Mouse (Mus musculus): ENCODE data around the gene Blm. TPM values are rescaled to one million over a fixed set of nuclear protein-coding genes. Genes with fewer than 3 reads are reported as not detected.

Blm gene
- total RNA-seq, 2 experiments from 2014 or later, result 27.1 to 38.8 TPM

DNA sequence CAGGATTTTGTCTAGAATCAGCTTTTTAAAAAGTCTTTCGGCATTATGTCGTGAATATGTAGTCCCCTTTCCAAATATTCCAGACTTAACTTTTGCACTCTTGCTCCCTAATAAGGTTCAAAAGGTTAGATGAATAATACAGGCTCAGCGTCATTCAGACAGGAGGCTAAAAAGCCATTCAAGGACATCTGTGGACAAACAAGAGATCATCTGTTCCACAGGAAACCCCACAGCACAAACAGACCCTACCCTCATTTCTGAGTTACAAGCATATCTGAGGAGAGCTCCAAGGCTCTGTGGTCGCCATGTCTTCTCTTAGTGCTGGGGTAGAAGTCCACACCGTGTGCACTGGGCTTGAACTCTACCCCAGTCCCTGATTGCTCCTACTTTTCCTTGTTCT, 70.1 kb downstream of the Blm start:
- no peak for ATAC-seq (ENCODE audit: poor library complexity, severe bottlenecking)

DNA sequence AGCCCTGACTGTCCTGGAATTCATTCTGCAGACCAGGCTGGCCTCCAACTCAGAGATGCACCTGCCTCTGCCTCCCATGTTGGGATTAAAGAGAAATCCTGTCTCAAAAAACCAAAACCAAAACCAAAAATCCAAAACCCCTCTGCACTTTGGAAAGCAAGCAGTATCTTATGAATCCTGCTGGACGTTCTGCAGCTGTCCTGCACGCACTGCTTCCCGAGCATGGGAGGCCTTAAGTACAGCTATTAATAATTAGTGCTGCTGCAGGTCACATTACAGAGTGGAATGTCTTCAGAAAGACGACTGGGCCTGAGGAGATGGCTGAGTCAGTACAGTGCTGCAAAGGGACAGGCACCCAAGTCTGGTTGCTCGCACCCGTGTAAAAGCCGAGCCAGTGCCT, 73.0 kb downstream of the Blm start:
- ATAC-seq (ENCODE audit: poor library complexity, severe bottlenecking), result no peak

DNA sequence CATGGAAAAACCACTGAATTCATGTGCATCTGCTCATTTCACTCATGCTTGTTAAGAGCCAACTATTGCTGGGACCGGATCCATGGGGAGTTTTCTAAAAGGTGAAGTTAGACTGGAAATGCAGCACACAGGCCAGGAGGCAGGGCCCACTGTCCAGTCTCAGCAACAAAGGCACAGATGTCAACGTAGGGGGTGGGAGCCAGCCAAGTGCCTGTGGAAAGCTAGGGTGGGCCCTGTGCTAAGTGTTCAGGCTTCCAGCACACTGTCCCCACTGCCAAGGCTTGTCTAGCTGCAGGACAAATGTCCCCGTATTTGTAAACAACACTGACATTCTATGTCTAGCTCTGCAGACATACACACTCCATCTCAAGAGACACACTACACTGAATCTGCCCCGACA, 74.0 kb downstream of the Blm start:
- ATAC-seq (ENCODE audit: poor library complexity, severe bottlenecking), result no peak

DNA sequence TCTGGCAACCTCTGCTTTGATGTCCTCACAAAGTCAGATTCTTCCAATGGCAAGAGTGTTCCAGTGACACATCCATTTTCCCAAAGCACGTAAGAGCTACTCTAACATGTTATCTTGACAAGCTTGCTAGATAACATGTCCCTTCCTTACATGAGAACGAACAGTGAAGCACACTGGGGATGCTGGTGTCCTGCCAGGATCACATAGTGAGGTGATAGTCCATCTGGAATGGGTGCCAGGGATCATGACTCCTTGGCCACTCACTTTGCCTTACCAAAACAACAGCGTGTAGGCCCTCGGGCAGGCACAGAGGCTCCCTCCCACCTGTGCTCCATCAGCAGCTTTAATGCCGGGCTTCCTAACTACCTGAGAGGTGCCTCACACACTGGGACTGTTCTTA, 74.7 kb downstream of the Blm start:
- ATAC-seq (ENCODE audit: poor library complexity, severe bottlenecking), result no peak

DNA sequence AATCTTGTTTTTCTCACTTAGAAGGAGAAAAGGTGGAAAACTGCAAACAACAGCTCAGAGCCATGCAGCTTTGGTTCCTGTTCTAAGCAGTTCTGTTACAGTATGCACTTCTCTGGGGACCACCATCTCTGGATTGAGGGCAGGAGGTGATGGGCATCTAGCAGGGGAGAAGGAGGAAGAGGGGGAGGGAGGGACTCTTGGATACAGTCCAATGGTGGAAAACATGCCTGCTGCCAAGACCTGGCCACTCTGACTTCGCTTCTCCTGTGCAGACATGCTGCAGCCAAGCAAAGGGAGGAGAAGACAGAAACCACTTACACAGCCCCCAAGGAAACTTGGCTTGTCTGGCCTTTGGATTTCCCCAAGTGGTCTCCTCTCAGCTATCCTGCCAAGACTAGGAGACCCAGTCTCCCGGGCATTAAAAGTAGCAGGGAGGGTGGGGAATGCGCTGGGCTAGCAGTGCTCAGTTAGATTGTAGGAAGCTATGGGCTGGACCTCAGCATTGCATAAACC, 77.0 kb downstream of the Blm start:
- no peak for ATAC-seq (ENCODE audit: poor library complexity, severe bottlenecking)

DNA sequence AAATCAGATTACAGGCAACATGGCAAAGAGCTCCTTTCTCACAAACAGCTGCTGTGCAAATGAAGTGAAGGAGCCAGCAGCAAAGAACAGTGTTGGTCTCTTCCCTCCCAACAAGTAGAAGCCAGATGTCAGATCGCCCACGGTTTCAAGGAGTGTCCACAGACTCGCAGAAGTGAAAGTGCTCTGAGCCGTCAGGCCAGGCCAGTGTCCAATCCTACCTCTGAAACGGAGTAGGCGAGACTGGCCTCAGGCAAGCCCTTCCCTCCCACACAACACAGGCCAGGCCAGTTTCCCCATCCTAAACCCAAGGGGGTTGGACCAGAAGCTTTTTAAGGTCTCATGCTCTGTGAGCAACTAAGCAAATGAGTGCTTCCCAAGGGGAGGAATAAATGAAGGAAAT, 77.7 kb downstream of the Blm start:
- peak; percentile 69 for ATAC-seq (ENCODE audit: poor library complexity, severe bottlenecking)

DNA sequence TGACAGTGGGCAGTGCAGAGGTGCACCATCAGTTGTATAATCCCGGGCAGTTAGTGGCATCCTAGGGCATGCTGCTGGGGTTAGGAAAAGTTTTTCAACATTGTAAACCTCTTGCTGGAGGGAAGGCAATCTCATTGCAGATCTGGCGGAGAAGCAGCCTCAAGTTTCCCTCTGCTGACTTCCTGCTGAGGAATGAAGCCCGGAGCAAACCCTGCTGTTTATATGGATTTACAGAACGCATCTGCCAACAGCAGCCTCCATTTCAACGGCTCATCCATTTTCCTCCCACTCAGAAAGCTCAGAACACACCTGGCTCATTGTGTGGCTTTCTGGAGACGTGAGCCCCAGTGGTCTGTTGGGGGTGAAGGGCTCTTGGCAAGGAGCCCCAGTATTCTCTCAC, 78.6 kb downstream of the Blm start:
- no peak for ATAC-seq (ENCODE audit: poor library complexity, severe bottlenecking)

DNA sequence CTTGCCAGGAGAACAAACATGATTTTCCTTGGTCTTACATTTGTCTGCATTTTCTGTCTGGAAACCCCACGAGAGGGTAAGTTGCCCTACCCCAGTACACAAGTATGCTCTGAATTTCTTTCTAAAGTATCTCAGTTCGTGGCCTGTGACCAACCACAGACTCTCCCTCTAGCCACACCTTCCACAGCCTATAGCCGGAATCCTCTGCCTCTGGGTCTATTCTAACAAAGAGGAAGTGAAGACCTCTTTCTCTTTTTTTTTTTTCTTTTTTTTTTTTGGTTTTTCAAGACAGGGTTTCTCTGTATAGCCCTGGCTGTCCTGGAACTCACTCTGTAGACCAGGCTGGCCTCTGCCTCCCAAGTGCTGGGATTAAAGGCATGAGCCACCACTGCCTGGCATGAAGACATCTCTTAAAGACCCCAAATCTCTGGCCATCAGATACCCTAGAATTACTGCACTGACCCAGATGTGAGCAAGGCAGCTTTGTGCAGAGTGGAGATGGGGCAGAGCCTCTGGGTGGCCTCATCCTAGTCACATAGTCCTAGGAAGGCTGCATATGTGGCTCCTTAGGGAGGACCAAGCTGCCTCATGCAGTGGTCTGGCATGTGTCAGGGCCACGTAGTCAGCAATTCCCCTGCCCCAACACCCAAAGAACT, 79.3 kb downstream of the Blm start:
- peak; percentile 66 for ATAC-seq (ENCODE audit: poor library complexity, severe bottlenecking)

DNA sequence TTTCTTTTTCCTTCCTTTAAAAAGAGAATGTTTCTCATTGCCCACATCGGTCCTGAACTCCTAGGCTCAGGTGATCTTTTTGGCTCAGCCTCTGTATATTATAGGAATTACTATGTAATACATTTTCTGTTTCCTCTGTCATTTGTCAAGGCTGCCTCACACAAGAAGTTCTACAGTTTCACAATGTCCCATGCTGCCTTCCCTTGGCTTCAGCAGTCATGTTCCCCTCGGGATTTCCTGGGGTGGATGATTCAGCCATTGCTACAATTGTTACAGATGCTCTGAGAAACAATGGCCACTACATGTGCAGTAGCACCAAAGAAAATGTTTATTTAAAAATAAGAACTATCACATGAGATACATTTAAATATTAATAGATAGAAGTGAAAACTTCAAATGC, 80.1 kb downstream of the Blm start:
- ATAC-seq (ENCODE audit: poor library complexity, severe bottlenecking), result peak; percentile 34

DNA sequence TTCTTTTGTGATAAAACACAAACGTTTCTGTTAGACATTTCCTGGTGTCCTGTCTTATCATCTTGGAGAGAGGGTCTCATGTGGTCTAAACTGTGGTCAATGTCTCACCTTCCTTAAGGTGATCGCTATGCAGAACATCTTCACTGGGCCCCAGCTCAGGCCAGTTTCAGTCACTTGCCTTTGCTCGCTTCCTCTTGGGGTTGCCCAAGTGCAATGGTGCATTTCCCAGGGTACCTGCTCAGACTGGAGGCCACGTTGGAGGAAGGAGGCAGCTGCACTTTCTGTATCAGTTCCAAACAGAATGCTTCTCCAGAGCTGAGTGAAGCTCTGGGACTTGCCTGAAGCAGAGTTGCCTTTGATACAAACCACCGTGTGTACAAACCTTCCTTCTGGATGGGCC, 80.9 kb downstream of the Blm start:
- 0 out of 2 replicates have a peak, but pooled peaks have one; percentile 25 for ATAC-seq (ENCODE audit: poor library complexity, severe bottlenecking)

DNA sequence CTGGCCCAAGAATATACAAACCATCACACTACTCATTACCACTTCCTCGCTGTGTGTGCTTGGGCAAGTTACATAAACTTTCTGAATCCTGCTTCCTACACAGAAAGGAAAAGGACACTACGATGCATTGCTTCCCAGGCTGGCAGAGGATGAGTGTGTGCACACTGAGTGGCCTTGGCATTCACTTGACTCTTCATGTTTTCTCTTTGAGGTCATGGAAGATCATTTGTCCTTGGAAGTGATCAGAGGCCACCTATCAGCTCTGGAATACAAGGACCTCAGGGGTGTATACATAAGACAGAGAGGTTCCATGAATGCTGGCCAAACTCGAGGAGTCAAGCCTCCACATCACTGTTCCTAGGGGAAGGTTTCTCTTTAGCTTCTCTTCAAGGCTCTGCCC, 81.8 kb downstream of the Blm start:
- ATAC-seq (ENCODE audit: poor library complexity, severe bottlenecking), result no peak

DNA sequence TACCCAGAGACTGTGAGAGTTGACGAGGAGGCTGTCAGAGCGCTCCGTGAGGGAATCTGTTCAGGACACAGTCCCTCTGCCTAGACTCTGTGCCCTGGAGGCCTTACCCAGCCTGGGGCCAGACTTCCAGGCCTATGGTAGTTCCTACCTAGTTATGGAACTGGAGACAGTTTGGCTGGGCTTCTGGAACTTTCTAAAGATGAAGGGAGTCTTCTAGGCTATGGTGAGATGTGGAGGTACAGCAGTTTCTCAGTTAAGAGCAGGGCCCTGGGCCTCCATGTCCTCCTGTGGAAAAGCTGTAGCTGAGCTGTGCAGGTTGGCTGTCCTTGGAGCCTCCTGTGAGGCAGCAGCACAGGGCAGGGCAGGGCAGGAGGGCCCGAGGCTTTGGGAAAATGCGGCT, 82.7 kb downstream of the Blm start:
- no peak for ATAC-seq (ENCODE audit: poor library complexity, severe bottlenecking)

DNA sequence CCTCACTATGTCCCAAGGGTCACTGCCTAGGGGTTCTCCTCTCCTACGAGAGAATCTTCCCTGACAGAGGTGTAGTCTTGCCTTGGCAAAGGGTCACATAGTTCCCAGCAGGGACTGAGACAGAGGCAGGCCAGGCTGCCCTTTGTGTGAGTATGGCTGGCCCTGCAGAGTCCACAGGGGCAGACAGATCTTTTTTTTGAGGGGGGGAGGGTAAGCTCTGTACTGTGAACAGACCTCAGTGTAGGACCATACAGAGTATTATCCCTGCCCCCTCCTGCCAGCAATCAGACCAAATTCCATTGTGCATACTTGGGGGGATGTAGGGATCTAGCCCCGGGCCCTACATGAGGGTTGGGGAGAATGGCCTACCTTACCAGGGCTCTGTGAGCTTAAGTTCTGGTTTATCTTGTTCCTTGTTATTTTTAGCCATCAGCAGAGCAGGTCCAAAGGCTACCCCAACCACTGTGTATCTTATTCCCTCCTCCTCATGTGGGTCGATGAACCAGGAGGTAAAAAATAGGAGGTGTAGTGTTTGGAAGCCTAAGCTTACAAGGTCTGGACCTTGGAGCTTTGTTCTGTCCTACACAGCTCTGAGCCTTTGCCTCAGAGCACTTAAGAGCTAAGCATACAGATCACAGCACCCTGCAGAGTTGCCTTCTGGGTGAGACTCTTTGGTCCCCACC, 83.2 kb downstream of the Blm start:
- ATAC-seq (ENCODE audit: poor library complexity, severe bottlenecking), result no peak

DNA sequence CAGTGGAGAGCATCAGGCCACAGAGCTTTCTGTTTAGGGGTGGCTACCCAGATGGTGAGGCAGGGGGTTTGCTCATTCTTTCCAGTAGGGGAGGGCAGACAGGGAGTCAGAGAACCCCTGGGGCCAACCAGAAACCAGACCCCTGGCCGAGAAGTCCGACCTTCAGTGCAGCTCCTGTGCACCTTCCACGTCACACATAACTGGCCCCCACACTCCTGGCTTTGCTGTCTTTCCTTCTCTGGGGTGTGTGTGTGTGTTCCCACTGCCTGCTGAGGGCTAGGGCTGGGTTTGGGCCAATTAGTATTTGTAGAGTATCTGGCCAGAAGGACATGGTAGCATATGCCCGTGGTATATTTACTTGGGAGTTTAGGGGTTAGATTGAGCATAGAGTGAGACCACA, 84.6 kb downstream of the Blm start:
- no peak for ATAC-seq (ENCODE audit: poor library complexity, severe bottlenecking)

DNA sequence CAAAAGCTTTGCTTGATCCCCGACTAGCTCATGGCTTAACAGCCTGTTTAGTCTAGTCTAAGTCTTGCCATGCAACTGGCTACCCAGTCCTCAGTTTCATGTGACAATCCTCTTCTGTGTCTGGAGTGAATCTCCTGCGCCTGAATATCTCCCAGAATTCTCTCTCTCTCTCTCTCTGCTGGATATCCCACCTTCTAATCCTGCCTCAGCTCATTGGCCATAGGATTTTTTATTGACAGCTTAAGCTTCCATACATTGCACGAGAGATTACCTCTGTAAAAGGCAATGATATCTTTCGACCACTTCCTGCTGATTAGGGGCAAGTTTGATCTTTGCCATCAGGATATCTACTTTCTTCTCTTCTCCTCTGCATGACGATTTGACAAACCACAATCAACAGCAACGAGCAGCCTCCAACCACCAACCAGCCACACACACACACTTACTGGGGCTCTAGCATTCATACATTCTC, 85.3 kb downstream of the Blm start:
- ATAC-seq (ENCODE audit: poor library complexity, severe bottlenecking), result peak; percentile 26

DNA sequence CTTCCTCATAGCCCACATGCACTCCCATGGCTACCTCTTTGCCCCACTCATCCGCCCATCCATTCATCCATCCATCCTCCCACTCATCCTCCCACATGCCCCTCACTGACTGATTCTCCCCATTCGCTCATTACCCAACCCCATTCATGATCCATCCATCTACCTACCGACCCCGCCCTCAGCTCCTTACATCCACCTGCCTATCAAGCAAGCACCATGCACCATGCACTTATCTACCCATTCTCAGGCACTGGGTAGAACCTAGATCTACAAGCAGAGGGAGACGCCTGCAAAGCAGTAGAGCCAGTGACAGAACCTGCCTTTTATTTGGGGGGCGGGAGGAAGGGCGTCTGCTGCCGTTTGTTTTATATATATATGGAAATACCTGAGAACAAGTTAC, 87.6 kb downstream of the Blm start:
- no peak for ATAC-seq (ENCODE audit: poor library complexity, severe bottlenecking)

DNA sequence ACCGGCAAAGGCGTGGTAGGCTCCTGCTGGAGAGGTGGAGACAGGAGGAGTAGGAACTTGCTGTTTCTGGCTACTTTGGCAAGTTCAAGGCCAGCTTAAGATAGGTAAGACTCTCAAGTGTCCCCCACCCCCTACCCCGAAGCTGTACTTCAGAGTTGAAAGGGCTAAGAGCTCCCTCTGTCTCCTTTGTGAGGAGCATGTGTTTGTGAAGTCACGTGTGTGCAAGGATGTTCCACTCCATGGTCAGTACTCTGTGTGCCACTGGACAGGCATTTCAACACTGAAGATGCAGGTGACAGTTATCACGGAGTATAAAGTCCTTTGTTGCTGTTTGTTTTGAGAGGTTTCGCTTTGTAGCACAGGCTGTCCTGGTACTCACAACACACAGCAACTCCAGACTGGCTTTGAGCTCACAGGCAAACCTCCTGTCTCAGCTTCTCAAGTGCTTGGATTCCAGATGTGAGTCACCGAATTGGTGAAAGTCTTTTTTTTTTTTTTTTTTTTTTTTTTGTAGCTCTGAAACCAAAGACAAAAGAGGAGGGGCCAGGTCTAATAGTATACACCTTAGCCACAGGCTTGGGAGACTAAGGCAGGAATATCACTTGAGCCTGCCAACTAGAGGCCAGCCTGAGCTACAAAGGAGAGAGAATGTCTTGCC, 88.6 kb downstream of the Blm start:
- ATAC-seq (ENCODE audit: poor library complexity, severe bottlenecking), result no peak

DNA sequence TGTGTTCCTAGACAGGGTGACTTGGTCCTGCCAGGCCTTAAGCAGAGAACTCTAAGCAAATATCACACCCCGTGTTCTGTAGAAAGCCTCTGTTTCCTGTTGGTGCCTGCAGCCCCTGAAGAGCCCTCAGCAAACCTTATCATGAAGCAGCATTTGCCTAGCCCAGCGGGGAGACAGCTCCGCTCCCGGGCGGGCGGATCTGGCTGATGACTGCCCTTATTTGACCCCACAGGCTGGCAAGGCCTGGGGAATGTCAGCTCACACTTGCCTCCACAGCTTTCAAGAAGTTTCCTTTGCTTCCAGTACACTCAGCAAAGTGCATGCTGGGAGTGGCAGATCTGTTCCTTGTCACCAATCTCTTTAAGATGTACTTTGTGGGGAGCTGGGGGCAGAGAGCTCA, 89.4 kb downstream of the Blm start:
- peak; percentile 51 for ATAC-seq (ENCODE audit: poor library complexity, severe bottlenecking)

DNA sequence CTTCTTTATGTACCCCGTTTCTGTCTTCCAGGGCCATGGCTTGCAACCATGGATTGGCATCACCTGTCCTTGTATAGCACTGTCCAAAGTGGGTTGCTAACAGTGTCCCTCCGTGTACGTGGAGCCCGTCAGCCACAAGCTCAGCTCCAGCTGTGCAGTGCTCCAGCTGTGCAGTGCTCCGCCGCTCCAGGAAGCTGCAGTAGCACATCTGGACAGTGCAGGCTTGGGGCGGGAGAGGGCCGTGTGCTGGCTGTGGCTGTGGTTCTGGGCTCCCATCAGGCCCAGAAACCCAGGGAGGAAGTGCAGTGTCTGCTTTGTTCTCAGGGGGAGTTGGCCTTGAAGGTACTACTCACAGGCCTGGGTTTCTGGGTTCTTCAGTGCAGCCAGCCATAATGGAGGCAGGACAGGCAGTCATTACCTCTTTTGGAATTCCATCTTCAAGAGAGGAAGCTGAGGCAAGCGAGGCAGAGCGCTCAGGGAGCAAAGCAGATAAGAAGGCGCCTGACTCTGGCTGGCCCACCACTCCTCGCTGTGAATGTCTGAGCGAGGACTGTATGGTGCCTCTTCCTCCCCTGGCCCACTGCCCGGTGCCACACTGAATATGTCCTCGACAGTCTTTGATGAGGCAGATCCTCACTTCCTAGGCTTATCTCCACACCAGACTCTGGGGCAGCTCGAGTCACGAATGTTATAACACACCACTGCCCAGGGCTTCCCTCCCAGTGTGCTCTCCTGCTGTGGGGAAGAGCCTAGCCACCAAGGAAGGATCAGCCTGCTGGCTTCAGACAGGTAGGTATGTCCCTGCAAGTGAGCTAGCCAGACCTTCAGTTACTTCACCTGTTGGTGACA, 90.3 kb downstream of the Blm start:
- peak; percentile 39 for ATAC-seq (ENCODE audit: poor library complexity, severe bottlenecking)

DNA sequence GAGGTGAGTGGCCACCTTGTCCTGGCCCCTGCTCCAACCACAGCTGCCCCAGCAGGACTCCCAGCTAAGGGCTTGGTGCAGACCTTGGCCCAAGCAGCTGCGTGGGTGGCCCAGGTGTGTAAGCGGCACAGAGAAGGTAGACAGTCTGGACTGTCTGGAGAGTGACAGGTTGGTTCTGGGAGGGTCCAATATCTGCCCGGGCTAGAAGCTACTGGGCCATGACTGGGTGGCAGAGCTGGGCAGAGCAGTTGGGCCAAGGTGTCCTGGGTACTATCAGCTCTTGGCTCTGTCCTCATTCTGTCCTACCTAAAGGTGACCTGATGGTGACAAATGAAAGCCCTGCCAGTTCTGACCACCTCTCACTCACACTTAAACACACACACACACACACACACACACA, 91.8 kb downstream of the Blm start:
- ATAC-seq (ENCODE audit: poor library complexity, severe bottlenecking), result no peak
